Mouse (Mus musculus) urinary bladder, postnatal 0 days (tissue): ENCODE measurements around the gene Slc38a5. TPM values are rescaled to one million over a fixed set of nuclear protein-coding genes. Genes with fewer than 3 reads are reported as not detected.

Experiments used
- polyA plus RNA-seq: library from polyadenylated mRNA; unstranded; fragments of >200 nt; fragmentation: Nextera tagmentation; extraction: Ambion mirVana; gene quantifications from 2 replicates; pipeline ENCODE4 v1.2.1, GENCODE M21; 2015

Gene Slc38a5
- 3.0 and 3.7 TPM in 2 replicates for polyA plus RNA-seq

GRCm38 (mm10) chrX:8271083-8271820 lies at the start of gene Slc38a5:
TSS of gene Slc38a5 (plus strand) at chrX:8271133.

GRCm38 (mm10) chrX:8252334-8253285 lies 18.3 kb upstream of the Slc38a5 start, which contains the start of gene Ftsj1:
TSS of gene Ftsj1 (minus strand) at chrX:8252406.

GRCm38 (mm10) chrX:8327124-8327523 lies 56.2 kb downstream of the Slc38a5 start, which contains the start of gene Ssxb10:
TSS of gene Ssxb10 (plus strand) at chrX:8327424.

Other genes with a start within 250 kb of the Slc38a5 start
- gene Suv39h1, start 196.4 kb upstream of the Slc38a5 start, polyA plus RNA-seq, result 13.4 and 15.2 TPM in 2 replicates
- 0.46 and 0.93 TPM in 2 replicates for gene Was, start 180.6 kb upstream of the Slc38a5 start, polyA plus RNA-seq
- 20.9 and 21.7 TPM in 2 replicates for gene Wdr13, start 138.2 kb upstream of the Slc38a5 start, polyA plus RNA-seq
- 526 and 612 TPM in 2 replicates for gene Rbm3, start 125.3 kb upstream of the Slc38a5 start, polyA plus RNA-seq
- gene Tbc1d25, start 95.0 kb upstream of the Slc38a5 start, polyA plus RNA-seq, result 7.1 and 7.2 TPM in 2 replicates
- gene Ebp, start 77.6 kb upstream of the Slc38a5 start, polyA plus RNA-seq, result 37.5 and 39.9 TPM in 2 replicates
- gene Porcn, start 64.6 kb upstream of the Slc38a5 start, polyA plus RNA-seq, result 17.8 and 20.1 TPM in 2 replicates
- gene Ftsj1, start 18.7 kb upstream of the Slc38a5 start, polyA plus RNA-seq, result 20.0 and 21.2 TPM in 2 replicates
- not detected in 2 replicates for gene Ssxb10, start 56.3 kb downstream of the Slc38a5 start, polyA plus RNA-seq
- gene Ssxb9, start 95.8 kb downstream of the Slc38a5 start, polyA plus RNA-seq, result not detected in 2 replicates
- gene Ssxb1, start 142.2 kb downstream of the Slc38a5 start, polyA plus RNA-seq, result not detected in 2 replicates
- gene Ssxb2, start 190.6 kb downstream of the Slc38a5 start, polyA plus RNA-seq, result not detected in 2 replicates